Mouse (Mus musculus) kidney, postnatal 10 days (tissue): ENCODE measurements at regions not wholly inside any gene's neighbourhood (a gene's known extent, or its start where the extent isn't known, plus 50 kb on each side); places are given as distances from the start of the nearest gene placed in this dataset.

Source experiments
- DNase-seq: peaks from one replicate; pipeline ENCODE4 v3.0.0; 2021; ENCODE audit warnings: mixed read lengths

DNA sequence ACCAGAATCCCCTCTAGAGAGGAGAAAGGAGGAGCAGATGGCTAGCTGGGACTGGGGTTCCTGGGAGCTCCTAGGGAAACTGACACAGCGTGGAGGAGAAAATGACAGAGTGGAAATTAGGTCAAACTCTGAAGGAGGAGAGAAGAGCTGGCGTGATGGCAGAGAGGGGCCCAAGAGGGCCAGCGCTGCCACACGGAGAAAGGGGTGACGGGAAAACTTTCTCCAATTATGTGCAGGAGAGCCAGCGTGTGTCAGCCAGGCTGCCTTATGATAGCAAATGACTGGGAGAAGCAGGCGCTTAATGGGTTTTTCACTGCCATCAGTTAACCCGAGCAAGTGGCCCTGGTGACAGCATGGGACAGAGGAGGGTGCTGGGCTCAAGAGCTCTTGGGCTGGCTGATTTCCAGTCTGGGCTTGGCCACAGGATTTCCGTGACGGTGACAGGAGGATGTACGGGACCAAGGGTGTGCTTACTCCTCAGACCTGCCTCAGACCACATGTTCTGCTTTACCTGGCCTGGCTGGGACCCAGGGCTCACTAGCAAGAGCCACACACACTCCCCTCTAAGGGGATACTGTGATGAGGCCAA lies 102.9 kb downstream of the Plxna1 start:
- DNase-seq, result no peak

DNA sequence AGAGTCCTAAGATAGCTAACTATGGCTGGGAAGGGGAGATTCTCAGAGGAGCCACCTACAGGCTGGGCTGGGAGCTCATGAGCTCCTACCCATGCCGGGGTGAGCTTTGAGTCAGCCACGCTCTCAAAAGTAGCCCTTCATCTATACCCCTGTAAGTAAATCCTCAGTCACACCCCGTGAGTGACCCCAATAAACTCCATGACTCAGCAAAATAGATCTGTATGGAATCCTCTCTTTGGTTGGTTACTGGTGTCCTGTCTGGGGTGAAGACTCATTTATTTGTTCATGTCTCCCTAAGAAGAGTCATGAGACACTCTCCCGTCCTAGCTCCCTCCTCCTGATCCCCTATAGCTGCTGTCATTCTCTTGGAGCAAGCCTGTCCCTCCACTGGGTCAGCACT lies 99.5 kb downstream of the Plxna1 start:
- no peak for DNase-seq

DNA sequence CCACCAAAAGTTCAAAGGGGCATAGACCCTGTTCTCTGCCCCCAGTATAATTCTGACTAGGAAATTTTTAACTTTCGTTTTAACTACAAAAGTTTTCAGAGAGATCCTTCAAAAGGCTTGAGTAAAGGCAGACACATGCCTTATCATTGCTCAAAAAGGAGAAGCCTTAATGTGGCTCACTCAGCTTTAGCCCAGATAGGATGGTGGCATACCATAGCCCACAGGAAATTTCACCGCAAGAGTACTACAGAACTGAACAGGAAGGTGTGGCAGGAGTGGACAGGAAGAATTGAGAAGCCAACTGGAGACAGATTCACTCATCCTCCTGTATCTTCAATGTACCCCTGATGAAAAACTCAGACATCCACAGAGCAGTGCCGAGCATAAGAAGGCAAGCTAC lies 97.1 kb downstream of the Plxna1 start:
- no peak for DNase-seq
